Mouse (Mus musculus) CD4-positive naive resting alpha-beta T cell, adult 76 days (primary cell): ENCODE results near the gene Iqcn. TPM values are rescaled to one million over a fixed set of nuclear protein-coding genes. Genes with fewer than 3 reads are reported as not detected.

Source experiments
- total RNA-seq: library from RNA; stranded (reverse); gene quantifications from one replicate; pipeline ENCODE4 v1.2.4, GENCODE M21; 2023

The Iqcn gene
- 4.4 TPM for total RNA-seq

DNA sequence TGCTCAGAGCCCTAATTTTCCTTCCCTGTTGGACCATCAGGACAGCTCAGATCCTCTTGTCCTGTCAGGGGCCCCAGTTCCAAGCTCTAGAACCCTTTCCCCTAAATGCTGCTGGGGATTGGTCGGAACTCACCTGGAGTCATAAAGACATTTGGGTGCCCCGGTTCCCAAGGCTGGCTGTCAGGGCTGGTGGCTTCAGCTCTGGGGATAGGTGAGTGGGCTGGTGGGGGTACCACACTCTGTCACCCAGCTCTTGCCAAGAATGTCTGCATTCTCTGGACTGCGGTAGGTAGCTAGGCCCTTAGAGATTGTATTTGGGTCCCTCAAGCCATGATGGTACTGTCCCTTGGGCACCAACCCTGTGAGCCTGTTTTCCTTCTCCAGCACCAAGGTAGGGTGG, at the start of gene Iqcn:
TSS of gene Iqcn (plus strand) at position 171 of the 400 bp plus-strand sequence.

DNA sequence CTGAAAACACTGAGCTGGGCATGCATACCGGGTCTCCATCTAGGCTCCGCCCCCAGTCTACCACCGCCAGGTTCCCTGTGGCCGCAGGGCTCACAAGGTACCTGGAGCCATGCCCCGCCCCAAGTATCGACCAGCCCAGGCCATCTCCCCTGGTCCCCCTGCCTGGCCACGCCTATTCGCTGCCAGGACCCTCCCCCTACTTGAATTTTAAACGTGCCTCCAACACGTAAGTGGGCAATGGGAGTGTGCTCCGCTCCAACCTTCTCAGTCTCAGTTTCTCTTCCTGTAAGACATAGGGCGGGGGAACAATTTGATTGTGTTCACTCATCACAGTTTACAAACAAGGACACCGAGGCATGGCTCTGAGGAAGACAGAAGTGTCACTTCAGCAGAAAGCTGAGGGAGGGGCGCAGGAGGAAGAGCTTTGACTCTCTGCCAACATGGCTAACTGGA, 43.0 kb upstream of the Iqcn start, which contains the start of gene Pgpep1:
TSS of gene Pgpep1 (minus strand) at position 116 of the 453 bp plus-strand sequence.

DNA sequence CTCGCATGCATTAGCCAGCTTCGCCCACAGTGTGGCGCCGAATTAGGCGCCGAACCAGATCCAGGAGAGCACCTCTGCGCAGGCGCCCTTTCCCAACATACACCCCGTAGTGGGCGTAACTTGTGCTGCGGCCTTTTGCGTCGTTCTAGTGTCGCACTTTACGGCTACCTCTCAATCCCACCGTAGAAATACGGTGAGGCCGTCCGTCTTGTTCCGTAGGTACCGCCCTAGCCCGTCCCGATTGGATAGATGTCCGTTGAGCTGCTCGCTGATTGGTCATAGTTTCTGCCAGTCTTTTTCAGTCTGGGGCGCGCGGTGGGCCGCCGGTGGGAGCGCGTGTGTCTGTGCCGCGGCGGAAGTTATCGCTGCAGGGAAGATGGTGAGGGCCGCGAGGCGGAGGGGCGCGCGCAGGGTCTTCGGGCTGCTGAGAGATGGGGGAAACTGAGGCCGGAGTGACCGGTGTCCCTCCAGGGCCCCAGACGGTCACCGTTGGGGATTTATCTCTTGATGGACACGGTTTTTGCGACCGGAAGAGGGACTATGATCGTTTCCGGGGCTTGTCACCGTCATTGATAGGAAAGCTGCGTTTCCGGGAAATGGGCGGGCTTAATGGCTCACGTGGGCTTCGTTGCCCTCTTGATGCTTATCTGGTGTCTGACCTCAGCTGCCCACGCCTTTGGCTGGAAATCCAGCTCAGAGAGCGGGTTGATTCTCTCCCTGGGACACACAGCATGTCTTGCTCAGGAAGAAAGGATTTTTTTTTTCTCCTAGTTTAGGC, 30.0 kb upstream of the Iqcn start, which contains the start of gene Lsm4:
TSS of gene Lsm4 (plus strand) at position 170 of the 778 bp plus-strand sequence.

DNA sequence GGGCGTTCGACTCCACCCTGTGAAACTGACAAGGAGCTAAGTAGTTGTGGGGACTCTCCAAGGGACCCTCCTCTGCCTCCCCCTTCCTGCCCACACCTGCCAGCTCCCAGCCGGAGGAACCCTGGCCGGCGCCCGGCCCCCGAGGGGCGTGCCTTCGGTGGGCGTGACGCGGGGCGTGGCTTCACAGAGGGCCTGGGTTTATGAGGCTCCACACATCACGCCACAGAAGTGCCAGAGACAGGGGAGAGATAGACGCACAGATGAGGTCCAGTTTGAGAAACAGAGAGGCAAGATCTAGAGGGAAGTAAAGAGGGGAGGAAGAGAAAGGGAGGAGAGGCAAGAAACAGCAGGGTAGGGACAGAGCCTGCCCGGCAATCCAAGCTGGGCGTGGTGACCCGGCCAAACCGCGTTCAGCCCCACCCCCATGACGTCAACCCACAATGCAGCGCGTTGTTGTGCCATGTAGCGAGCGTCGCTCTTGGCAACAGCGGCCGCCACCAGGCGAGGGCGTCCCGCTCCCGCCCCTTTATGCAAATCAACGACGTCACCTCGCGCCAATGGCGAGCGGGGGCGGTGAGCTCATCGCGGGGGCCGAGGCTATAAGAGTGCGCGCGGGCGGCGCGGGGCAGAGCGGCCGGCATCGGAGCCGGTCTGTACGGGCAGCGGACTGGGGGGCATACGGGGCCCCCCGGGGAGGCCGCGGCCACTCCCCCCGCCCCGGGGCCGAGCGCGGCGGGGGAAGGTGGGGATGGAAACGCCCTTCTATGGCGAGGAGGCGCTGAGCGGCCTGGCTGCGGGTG, 4.7 kb upstream of the Iqcn start, which contains the start of gene Jund:
TSS of gene Jund (plus strand) at position 640 of the 800 bp plus-strand sequence.

DNA sequence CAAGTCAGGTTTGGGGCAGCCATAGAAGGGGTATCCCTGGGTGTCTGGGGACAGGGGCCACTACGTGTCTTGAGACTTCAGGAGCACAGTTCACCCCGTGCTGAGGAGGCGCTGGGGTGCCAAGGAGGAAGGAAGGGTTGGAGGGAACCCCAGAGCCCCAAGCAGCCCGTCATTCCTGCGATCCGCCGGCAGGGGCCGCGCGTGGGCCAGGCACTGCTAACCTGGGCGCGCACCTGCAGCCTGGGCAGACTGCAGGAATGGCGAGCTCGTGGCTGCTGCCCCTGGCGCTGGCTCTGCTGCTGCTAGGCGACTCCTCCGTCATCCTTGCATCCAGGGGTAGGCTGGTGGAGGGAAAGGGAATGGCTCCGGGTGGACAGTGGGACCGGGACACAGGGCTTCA, 15.0 kb downstream of the Iqcn start, which contains the start of gene Gm3336:
TSS of gene Gm3336 (plus strand) at position 247 of the 400 bp plus-strand sequence.

DNA sequence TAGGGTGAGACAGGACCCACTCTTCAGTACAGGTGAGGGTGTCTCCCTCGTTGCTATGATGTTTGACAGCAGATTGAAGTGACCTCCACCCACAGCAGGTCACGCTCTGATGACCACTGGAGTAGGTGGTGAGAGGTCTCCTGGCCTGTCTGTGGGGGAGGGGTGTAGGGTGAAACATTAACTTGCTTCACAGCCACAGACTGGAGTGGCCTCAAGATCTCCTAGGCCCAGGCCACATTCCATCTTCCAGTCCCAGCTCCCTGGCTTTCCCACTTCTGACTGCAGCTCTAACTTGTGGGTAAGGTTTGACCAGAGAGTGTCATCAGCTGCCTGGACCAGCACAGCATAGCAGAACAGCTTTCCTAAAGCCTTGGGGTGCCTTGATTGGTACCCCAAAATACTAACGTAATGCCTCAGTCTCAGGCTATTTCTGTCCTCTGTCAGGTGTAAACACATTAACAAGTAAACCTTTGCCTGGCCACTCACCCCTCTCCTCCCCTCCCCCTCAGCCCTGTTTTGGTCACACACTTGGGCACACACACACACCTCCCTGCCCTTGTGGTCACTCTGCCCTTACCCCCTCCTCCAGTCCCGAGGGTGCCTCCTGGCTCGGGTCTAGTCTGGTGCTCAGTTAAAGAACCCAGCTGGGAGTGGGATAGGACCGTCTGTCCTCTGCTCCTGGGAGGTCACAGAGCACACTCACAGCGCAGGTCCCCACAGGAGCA, 20.4 kb downstream of the Iqcn start, which contains the start of gene Pde4c:
TSS of gene Pde4c (plus strand) at position 235 of the 725 bp plus-strand sequence.

DNA sequence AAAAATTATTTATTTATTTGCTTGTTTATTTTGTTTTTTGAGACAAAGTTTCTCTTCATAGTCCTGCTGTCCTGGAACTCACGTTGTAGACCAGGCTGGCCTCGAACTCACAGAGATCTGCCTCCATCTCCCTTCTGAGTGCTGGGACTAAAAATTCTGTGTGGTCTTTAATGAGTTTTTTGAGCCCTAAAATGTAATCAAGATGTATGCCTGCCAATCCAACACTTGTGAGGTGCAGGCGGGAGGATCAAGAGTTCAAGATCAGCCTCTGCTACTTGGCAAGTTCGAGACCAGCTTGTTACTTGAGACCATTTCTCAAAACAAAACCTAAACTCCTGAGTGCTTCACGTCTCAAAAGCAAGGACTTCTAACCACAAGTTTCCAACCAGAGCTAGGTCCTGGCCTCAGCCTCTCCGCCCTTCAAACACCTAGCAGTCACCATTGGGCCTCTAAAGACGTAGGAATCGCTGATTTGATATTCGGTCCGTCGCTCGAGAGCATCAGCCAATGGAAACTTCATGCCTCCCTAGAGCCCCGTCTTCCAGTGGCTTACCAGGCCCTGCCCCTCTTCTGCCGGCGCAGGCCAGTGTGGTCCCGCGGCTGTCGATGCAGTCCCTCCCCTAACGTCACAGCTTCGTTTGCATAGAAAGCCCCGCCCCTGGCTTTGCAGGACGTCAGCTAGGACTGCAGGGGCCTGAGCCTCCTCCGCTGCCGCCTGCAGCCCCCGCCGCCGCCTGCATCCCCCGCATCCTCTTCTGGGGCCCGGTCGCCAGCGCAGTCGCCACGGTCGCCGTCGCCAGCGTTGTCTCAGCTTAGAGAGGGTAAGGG, 51.0 kb downstream of the Iqcn start, which contains the start of gene Rab3a:
TSS of gene Rab3a (plus strand) at position 637 of the 828 bp plus-strand sequence.

DNA sequence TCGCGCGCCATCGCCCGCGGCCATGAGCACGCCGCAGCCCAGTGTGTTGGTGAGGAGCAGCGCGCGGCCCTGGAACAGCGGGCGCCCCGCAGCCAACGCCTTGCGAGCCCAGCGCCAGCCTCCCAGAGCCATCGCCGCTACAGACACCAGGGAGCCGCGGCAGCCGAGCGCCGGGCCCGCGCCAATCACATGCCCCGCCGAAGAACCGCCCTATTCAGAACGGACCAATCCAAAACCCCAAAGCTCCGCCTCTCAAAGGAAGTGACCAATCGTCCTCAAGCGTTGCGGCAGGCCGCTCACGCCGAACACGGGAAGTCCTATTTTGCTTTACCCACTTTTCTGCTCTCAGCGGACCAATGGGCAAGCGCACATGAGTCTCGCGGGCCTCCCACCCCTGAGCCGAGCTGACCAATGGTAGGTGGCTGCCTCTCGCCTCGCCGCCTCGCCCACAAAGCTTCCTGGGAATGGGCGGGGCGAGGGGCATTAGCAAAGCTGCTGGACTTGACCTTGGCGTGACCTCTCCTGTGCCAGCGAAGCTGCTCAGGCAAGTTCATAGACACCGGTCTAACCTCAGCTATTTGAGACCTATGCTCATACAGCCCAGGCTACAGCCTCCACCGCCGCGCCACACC, 57.6 kb downstream of the Iqcn start, which contains the start of gene Mpv17l2:
TSS of gene Mpv17l2 (minus strand) at position 172 of the 632 bp plus-strand sequence.

Other genes with a start within 250 kb of the Iqcn start
- gene Klhl26, start 226.5 kb upstream of the Iqcn start, total RNA-seq: 7.9 TPM
- gene Tmem59l, start 216.1 kb upstream of the Iqcn start, total RNA-seq: not detected
- gene Crlf1, start 210.3 kb upstream of the Iqcn start, total RNA-seq: not detected
- gene Rex1bd, start 196.7 kb upstream of the Iqcn start, total RNA-seq: 62.4 TPM
- gene Uba52, start 192.7 kb upstream of the Iqcn start, total RNA-seq: 3,364 TPM
- gene Fkbp8, start 175.7 kb upstream of the Iqcn start, total RNA-seq: 249 TPM
- 60.3 TPM for gene Kxd1, start 175.5 kb upstream of the Iqcn start, total RNA-seq
- 30.2 TPM for gene Ell, start 164.0 kb upstream of the Iqcn start, total RNA-seq
- gene Isyna1, start 109.1 kb upstream of the Iqcn start, total RNA-seq: 68.1 TPM
- 97.8 TPM for gene Ssbp4, start 94.6 kb upstream of the Iqcn start, total RNA-seq
- 1.6 TPM for gene Lrrc25, start 87.3 kb upstream of the Iqcn start, total RNA-seq
- 1.6 TPM for gene Gdf15, start 71.0 kb upstream of the Iqcn start, total RNA-seq
- 2.8 TPM for gene Pgpep1, start 43.1 kb upstream of the Iqcn start, total RNA-seq
- gene Lsm4, start 30.2 kb upstream of the Iqcn start, total RNA-seq: 101 TPM
- gene Jund, start 4.5 kb upstream of the Iqcn start, total RNA-seq: 1,623 TPM
- not detected for gene Gm3336, start 15.1 kb downstream of the Iqcn start, total RNA-seq
- 0.59 TPM for gene Pde4c, start 20.3 kb downstream of the Iqcn start, total RNA-seq
- gene Rab3a, start 51.2 kb downstream of the Iqcn start, total RNA-seq: 6.0 TPM
- 22.7 TPM for gene Mpv17l2, start 57.5 kb downstream of the Iqcn start, total RNA-seq
- gene Pik3r2, start 73.3 kb downstream of the Iqcn start, total RNA-seq: 12.5 TPM
- 143 TPM for gene Mast3, start 101.6 kb downstream of the Iqcn start, total RNA-seq
- 1.3 TPM for gene Il12rb1, start 105.0 kb downstream of the Iqcn start, total RNA-seq
- 30.0 TPM for gene Arrdc2, start 136.3 kb downstream of the Iqcn start, total RNA-seq
- not detected for gene Kcnn1, start 159.8 kb downstream of the Iqcn start, total RNA-seq
- gene Ccdc124, start 170.5 kb downstream of the Iqcn start, total RNA-seq: 29.7 TPM
- not detected for gene Slc5a5, start 189.3 kb downstream of the Iqcn start, total RNA-seq
- gene Rpl18a, start 194.0 kb downstream of the Iqcn start, total RNA-seq: 4,779 TPM
- 64.3 TPM for gene Map1s, start 202.5 kb downstream of the Iqcn start, total RNA-seq